Mouse (Mus musculus): Measurements from ENCODE around the gene Gm27021. TPM values are rescaled to one million over a fixed set of nuclear protein-coding genes. Genes with fewer than 3 reads are reported as not detected.
"Not testable (repeated sequence)": the region's sequence is repeated elsewhere in the genome, so short reads cannot be mapped to it uniquely, and the experiment has no call there.

The Gm27021 gene
- total RNA-seq, 1 experiment from 2014 or later, result not detected

GRCm38 (mm10) chr8:120687786-120688185 is 19.9 kb upstream of the Gm27021 start:
- no peak for ATAC-seq (ENCODE audit: extremely low read depth, insufficient number of reproducible peaks, low FRiP score, poor library complexity, severe bottlenecking)

- ATAC-seq (ENCODE audit: extremely low read depth, insufficient number of reproducible peaks, low FRiP score, poor library complexity, severe bottlenecking), result no peak
These were observed 18.7 kb upstream of the Gm27021 start for GRCm38 (mm10) chr8:120686576-120686975.

GRCm38 (mm10) chr8:120686051-120686450 is 18.2 kb upstream of the Gm27021 start:
- ATAC-seq (ENCODE audit: extremely low read depth, insufficient number of reproducible peaks, low FRiP score, poor library complexity, severe bottlenecking), result no peak

- ATAC-seq (ENCODE audit: extremely low read depth, insufficient number of reproducible peaks, low FRiP score, poor library complexity, severe bottlenecking), result no peak
These were observed 17.7 kb upstream of the Gm27021 start for GRCm38 (mm10) chr8:120685591-120685990.

GRCm38 (mm10) chr8:120685097-120685496 is 17.2 kb upstream of the Gm27021 start:
- ATAC-seq (ENCODE audit: extremely low read depth, insufficient number of reproducible peaks, low FRiP score, poor library complexity, severe bottlenecking), result no peak

GRCm38 (mm10) chr8:120684082-120684481 is 16.2 kb upstream of the Gm27021 start:
- ATAC-seq (ENCODE audit: extremely low read depth, insufficient number of reproducible peaks, low FRiP score, poor library complexity, severe bottlenecking), result no peak

- peak; percentile 77 for ATAC-seq (ENCODE audit: extremely low read depth, insufficient number of reproducible peaks, low FRiP score, poor library complexity, severe bottlenecking)
These were observed 15.7 kb upstream of the Gm27021 start for GRCm38 (mm10) chr8:120683602-120684001.

GRCm38 (mm10) chr8:120681113-120681512 is 13.2 kb upstream of the Gm27021 start:
- ATAC-seq (ENCODE audit: extremely low read depth, insufficient number of reproducible peaks, low FRiP score, poor library complexity, severe bottlenecking), result no peak

- not testable (repeated sequence) for ATAC-seq (ENCODE audit: extremely low read depth, insufficient number of reproducible peaks, low FRiP score, poor library complexity, severe bottlenecking)
These were observed 12.5 kb upstream of the Gm27021 start for GRCm38 (mm10) chr8:120680405-120680804.

- ATAC-seq (ENCODE audit: extremely low read depth, insufficient number of reproducible peaks, low FRiP score, poor library complexity, severe bottlenecking), result no peak
These were observed 11.9 kb upstream of the Gm27021 start for GRCm38 (mm10) chr8:120679629-120680387.

- peak; percentile 71; the same call in 1 of the 2 replicates for ATAC-seq (ENCODE audit: extremely low read depth, insufficient number of reproducible peaks, low FRiP score, poor library complexity, severe bottlenecking)
These were observed 10.6 kb upstream of the Gm27021 start for GRCm38 (mm10) chr8:120678447-120678846.

- no peak for ATAC-seq (ENCODE audit: extremely low read depth, insufficient number of reproducible peaks, low FRiP score, poor library complexity, severe bottlenecking)
These were observed 7.8 kb upstream of the Gm27021 start for GRCm38 (mm10) chr8:120675718-120676117.

GRCm38 (mm10) chr8:120673298-120673697 is 5.4 kb upstream of the Gm27021 start:
- ATAC-seq (ENCODE audit: extremely low read depth, insufficient number of reproducible peaks, low FRiP score, poor library complexity, severe bottlenecking), result no peak

- ATAC-seq (ENCODE audit: extremely low read depth, insufficient number of reproducible peaks, low FRiP score, poor library complexity, severe bottlenecking), result no peak
These were observed 4.8 kb upstream of the Gm27021 start for GRCm38 (mm10) chr8:120672626-120673229.

- no peak for ATAC-seq (ENCODE audit: extremely low read depth, insufficient number of reproducible peaks, low FRiP score, poor library complexity, severe bottlenecking)
These were observed 3.9 kb upstream of the Gm27021 start for GRCm38 (mm10) chr8:120671775-120672174.

- no peak for ATAC-seq (ENCODE audit: extremely low read depth, insufficient number of reproducible peaks, low FRiP score, poor library complexity, severe bottlenecking)
These were observed 561 bp upstream of the Gm27021 start, which contains the start of gene Emc8 for GRCm38 (mm10) chr8:120668374-120668905. Emc8 (minus strand) TSS chr8:120668573.

GRCm38 (mm10) chr8:120666807-120667470 is 940 bp downstream of the Gm27021 start:
- no peak for ATAC-seq (ENCODE audit: extremely low read depth, insufficient number of reproducible peaks, low FRiP score, poor library complexity, severe bottlenecking)

GRCm38 (mm10) chr8:120665726-120666455 is 2.0 kb downstream of the Gm27021 start:
- no peak for ATAC-seq (ENCODE audit: extremely low read depth, insufficient number of reproducible peaks, low FRiP score, poor library complexity, severe bottlenecking)

- no peak for ATAC-seq (ENCODE audit: extremely low read depth, insufficient number of reproducible peaks, low FRiP score, poor library complexity, severe bottlenecking)
These were observed 3.3 kb downstream of the Gm27021 start for GRCm38 (mm10) chr8:120664566-120664965.

All from neutrophil, adult 5-6 weeks (primary cell).